Mouse (Mus musculus): ENCODE data around the gene Serinc3. TPM values are rescaled to one million over a fixed set of nuclear protein-coding genes. Genes with fewer than 3 reads are reported as not detected.

The Serinc3 gene
- polyA plus RNA-seq, 1 experiment = 88.9 TPM

- Histone ChIP-seq H3ac (ENCODE audit: control insufficient read depth, insufficient read length) (no peak overlapping the region), H3K4me2 (ENCODE audit: low read depth) (no peak overlapping the region), H3K4me3 (no peak overlapping the region), H3K27me3 (ENCODE audit: control insufficient read depth, insufficient read depth, insufficient read length) (no peaks in the 10 kb centered on the region), H3K79me2 (ENCODE audit: control insufficient read depth, insufficient read depth) (no peaks in the 10 kb centered on the region), H3K36me3 (ENCODE audit: control insufficient read depth, insufficient read depth) (no peaks in the 10 kb centered on the region)
- TF ChIP-seq USF1 (IDR thresholded peaks at IDR 0.05; ENCODE audit: low read depth) = no peak
- no peak for TF ChIP-seq POLR2A (IDR thresholded peaks at IDR 0.05; ENCODE audit: insufficient read length, low read depth)
- no peak for TF ChIP-seq CEBPB (IDR thresholded peaks at IDR 0.05; ENCODE audit: insufficient read depth, poor library complexity, severe bottlenecking)
- no peak for TF ChIP-seq TCF3 (IDR thresholded peaks at IDR 0.05; ENCODE audit: insufficient read length, low read depth)
- no peak for TF ChIP-seq REST (IDR thresholded peaks at IDR 0.05; ENCODE audit: insufficient read depth, insufficient read length)
- no peak for TF ChIP-seq E2F4 (IDR thresholded peaks at IDR 0.05; ENCODE audit: insufficient read depth)
- no peak for TF ChIP-seq POLR2AphosphoS2 (IDR thresholded peaks at IDR 0.05; ENCODE audit: insufficient read length, low read depth)
- no peak for TF ChIP-seq MAX (IDR thresholded peaks at IDR 0.05; ENCODE audit: low read depth)
- TF ChIP-seq TCF12 (IDR thresholded peaks at IDR 0.05; ENCODE audit: insufficient read depth, poor library complexity, severe bottlenecking) = no peak
- no peak for TF ChIP-seq MYOG (IDR thresholded peaks at IDR 0.05; ENCODE audit: control insufficient read depth in 1 of 3, insufficient read depth in 1 of 3, insufficient read length in 2 of 3, low read depth in 2 of 3)
- TF ChIP-seq SRF (IDR thresholded peaks at IDR 0.05; ENCODE audit: control insufficient read depth, insufficient read length, low read depth) = no peak
- no peak for TF ChIP-seq MYOD1 (IDR thresholded peaks at IDR 0.05; ENCODE audit: control insufficient read depth in 1 of 3, insufficient read length in 2 of 3, low read depth in 2 of 3)
Measured at GRCm38 (mm10) chr2:163592084-163592483, 52.8 kb downstream of the Serinc3 start.

GRCm38 (mm10) chr2:163590996-163591395, 53.9 kb downstream of the Serinc3 start:
- Histone ChIP-seq H3ac (ENCODE audit: control insufficient read depth, insufficient read length) (no peak overlapping the region), H3K4me2 (ENCODE audit: low read depth) (no peak overlapping the region), H3K27me3 (ENCODE audit: control insufficient read depth, insufficient read depth, insufficient read length) (no peaks in the 10 kb centered on the region), H3K4me3 (no peak overlapping the region), H3K79me2 (ENCODE audit: control insufficient read depth, insufficient read depth) (no peaks in the 10 kb centered on the region), H3K36me3 (ENCODE audit: control insufficient read depth, insufficient read depth) (no peaks in the 10 kb centered on the region)
- no peak for TF ChIP-seq REST (IDR thresholded peaks at IDR 0.05; ENCODE audit: insufficient read depth, insufficient read length)
- no peak for TF ChIP-seq MAX (IDR thresholded peaks at IDR 0.05; ENCODE audit: low read depth)

- TF ChIP-seq TCF12 (IDR thresholded peaks at IDR 0.05; ENCODE audit: insufficient read depth, poor library complexity, severe bottlenecking) (no peak), USF1 (IDR thresholded peaks at IDR 0.05; ENCODE audit: low read depth) (no peak), E2F4 (IDR thresholded peaks at IDR 0.05; ENCODE audit: insufficient read depth) (no peak), POLR2AphosphoS2 (IDR thresholded peaks at IDR 0.05; ENCODE audit: insufficient read length, low read depth) (no peak), CEBPB (IDR thresholded peaks at IDR 0.05; ENCODE audit: insufficient read depth, poor library complexity, severe bottlenecking) (no peak), POLR2A (IDR thresholded peaks at IDR 0.05; ENCODE audit: insufficient read length, low read depth) (no peak), MYOD1 (IDR thresholded peaks at IDR 0.05; ENCODE audit: control insufficient read depth in 1 of 3, insufficient read length in 2 of 3, low read depth in 2 of 3) (no peak)
- no peak overlapping the region for H3K4me3 ChIP-seq
- H3ac ChIP-seq (ENCODE audit: control insufficient read depth, insufficient read length) = no peak overlapping the region
- no peaks in the 10 kb centered on the region for H3K36me3 ChIP-seq (ENCODE audit: control insufficient read depth, insufficient read depth)
- H3K79me2 ChIP-seq (ENCODE audit: control insufficient read depth, insufficient read depth) = no peaks in the 10 kb centered on the region
- H3K4me2 ChIP-seq (ENCODE audit: low read depth) = peak overlapping the region; percentile 36
- no peaks in the 10 kb centered on the region for H3K27me3 ChIP-seq (ENCODE audit: control insufficient read depth, insufficient read depth, insufficient read length)
Measured at GRCm38 (mm10) chr2:163590211-163590610, 54.7 kb downstream of the Serinc3 start.

GRCm38 (mm10) chr2:163587506-163587905, 57.4 kb downstream of the Serinc3 start:
- TF ChIP-seq MYOG (IDR thresholded peaks at IDR 0.05; ENCODE audit: control insufficient read depth in 1 of 3, insufficient read depth in 1 of 3, insufficient read length in 2 of 3, low read depth in 2 of 3) = peak; percentile 46 to 91 (median 86)
- TF ChIP-seq E2F4 (IDR thresholded peaks at IDR 0.05; ENCODE audit: insufficient read depth) = no peak
- TF ChIP-seq MYOD1 (IDR thresholded peaks at IDR 0.05; ENCODE audit: control insufficient read depth in 1 of 3, insufficient read length in 2 of 3, low read depth in 2 of 3) = peak in 2 of 3 experiments; percentile 91 to 92
- peak; percentile 49 for TF ChIP-seq TCF12 (IDR thresholded peaks at IDR 0.05; ENCODE audit: insufficient read depth, poor library complexity, severe bottlenecking)
- peak; percentile 35 for TF ChIP-seq TCF3 (IDR thresholded peaks at IDR 0.05; ENCODE audit: insufficient read length, low read depth)
- Histone ChIP-seq H3K4me3 (no peak overlapping the region), H3K4me2 (ENCODE audit: low read depth) (no peak overlapping the region), H3ac (ENCODE audit: control insufficient read depth, insufficient read length) (no peak overlapping the region), H3K79me2 (ENCODE audit: control insufficient read depth, insufficient read depth) (no peaks in the 10 kb centered on the region), H3K27me3 (ENCODE audit: control insufficient read depth, insufficient read depth, insufficient read length) (no peaks in the 10 kb centered on the region), H3K36me3 (ENCODE audit: control insufficient read depth, insufficient read depth) (no peaks in the 10 kb centered on the region)

- TF ChIP-seq E2F4 (IDR thresholded peaks at IDR 0.05; ENCODE audit: insufficient read depth) = no peak
- TF ChIP-seq USF1 (IDR thresholded peaks at IDR 0.05; ENCODE audit: low read depth) = no peak
- no peak for TF ChIP-seq POLR2AphosphoS2 (IDR thresholded peaks at IDR 0.05; ENCODE audit: insufficient read length, low read depth)
- H3K4me2 ChIP-seq (ENCODE audit: low read depth) = no peak overlapping the region
- no peak overlapping the region for H3ac ChIP-seq (ENCODE audit: control insufficient read depth, insufficient read length)
- no peak overlapping the region for H3K4me3 ChIP-seq
- H3K79me2 ChIP-seq (ENCODE audit: control insufficient read depth, insufficient read depth) = no peaks in the 10 kb centered on the region
- H3K36me3 ChIP-seq (ENCODE audit: control insufficient read depth, insufficient read depth) = no peaks in the 10 kb centered on the region
- H3K27me3 ChIP-seq (ENCODE audit: control insufficient read depth, insufficient read depth, insufficient read length) = no peaks in the 10 kb centered on the region
Measured at GRCm38 (mm10) chr2:163586384-163587261, 58.3 kb downstream of the Serinc3 start.

Measured in myocyte (in vitro differentiated cells).